Mouse (Mus musculus) layer of hippocampus, postnatal 10 days (tissue): ENCODE data around the gene Zfp385c. TPM values are rescaled to one million over a fixed set of nuclear protein-coding genes. Genes with fewer than 3 reads are reported as not detected.

Experiments used
- DNase-seq, 2 experiments: peaks; one replicate each; pipeline ENCODE4 v3.0.0; 2021; ENCODE audit warnings: low spot score in 2 of 2
- long read RNA-seq: library from polyadenylated mRNA; stranded (forward); transcript quantifications from one replicate; pipeline ENCODE4 v2.0.0, GENCODE M21; 2023
- total RNA-seq, 2 experiments: library from RNA; stranded (reverse); gene quantifications; 2 replicates each; pipeline ENCODE4 v1.2.3; 2021

Zfp385c gene
- under 1 TPM; 0.54 to 0.57 TPM for total RNA-seq
- long read RNA-seq: 0 reads

DNA sequence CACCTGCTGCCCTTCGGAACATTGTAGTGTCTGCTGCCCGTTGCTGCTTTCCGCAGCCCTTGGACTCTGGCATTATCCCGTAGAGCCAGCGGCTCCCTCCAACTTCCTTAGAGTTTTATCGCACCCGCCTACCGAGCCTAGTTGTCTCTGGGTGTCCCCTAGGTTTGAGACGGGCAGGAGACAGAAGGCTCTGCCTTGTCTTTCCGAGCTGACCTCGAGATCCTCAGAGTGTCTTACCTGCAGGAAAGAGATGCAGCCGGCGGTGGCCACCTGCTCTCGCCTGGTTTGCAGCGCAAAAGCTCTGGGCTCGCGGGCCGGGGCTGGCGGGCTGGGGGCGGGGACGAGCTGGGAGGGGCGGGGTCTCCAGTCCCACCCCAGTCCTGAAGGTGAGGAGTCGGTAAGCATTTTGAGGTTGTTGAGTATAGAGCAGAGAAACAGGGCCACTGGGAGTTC, at the start of gene Zfp385c:
TSS of gene Zfp385c (minus strand) at position 292 of the 453 bp plus-strand sequence.
- DNase-seq: no peak

DNA sequence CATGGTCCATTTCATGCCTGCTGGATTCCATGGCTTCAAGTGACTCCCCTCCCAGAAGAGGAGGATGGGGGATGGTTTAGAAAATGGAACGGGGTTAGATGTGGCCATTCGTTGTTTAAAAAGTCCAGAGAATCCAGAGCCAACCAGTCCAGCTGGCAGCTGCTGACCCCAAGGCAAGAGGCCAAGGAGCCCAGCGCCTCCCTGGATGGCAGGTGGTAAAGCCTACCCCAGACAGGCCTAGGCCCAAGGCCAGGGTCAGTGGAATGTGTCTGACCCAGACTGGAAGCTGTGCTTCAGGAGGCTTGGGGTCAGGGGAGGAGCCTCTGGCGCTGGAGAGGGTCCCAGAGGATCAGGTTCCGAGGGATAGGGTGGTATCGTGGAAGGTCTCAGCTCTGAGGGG, 49.1 kb upstream of the Zfp385c start:
- no peak for DNase-seq

DNA sequence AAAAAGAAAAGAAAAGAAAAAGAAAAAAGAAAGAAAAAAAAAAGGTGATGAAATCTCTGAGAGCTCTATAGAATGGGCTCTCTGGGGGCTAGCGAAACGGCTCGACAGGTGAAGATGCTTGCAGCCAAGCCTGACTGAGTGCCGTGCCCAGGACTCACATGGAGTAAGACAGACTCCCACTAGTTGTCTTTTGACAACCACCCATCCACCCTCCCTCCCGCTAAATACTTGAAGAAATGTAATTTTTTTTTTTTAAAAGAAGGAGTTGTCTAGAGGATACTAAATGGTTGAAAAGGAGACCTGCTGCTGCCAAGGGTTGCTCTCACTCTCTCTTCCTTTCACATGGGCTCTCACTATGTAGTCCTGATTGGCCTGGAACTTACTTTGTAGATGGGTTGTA, 46.5 kb upstream of the Zfp385c start:
- no peak for DNase-seq

DNA sequence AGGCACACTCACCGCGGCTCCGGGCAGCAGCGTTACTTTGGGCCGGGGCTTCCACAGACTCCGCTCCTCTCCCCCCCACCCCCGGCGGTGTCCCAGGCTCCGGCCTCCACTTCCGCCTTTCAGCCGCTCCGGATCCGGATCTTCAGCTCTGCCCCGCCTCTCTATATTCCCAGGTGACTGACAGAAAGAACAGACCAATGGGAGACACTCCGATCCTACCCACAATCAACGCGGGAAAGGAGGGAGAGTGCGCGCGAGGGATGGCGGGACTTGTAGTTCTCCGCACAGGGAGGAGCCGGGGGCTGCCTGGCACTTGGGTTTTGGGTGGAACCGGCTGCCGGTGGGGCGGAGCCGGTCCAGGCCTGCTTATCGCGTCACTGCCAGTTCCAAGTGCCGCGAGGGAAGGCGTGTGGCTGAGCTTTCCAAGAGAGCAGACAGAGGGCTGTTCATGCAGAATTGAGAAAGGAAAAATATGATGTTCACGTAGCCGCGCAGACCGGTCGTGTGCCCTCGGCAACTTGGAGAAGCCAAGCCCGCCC, 45.9 kb upstream of the Zfp385c start, which contains the start of gene Rab5c:
TSS of gene Rab5c (minus strand) at position 150 of the 539 bp plus-strand sequence.
- DNase-seq: peak; percentile 98

DNA sequence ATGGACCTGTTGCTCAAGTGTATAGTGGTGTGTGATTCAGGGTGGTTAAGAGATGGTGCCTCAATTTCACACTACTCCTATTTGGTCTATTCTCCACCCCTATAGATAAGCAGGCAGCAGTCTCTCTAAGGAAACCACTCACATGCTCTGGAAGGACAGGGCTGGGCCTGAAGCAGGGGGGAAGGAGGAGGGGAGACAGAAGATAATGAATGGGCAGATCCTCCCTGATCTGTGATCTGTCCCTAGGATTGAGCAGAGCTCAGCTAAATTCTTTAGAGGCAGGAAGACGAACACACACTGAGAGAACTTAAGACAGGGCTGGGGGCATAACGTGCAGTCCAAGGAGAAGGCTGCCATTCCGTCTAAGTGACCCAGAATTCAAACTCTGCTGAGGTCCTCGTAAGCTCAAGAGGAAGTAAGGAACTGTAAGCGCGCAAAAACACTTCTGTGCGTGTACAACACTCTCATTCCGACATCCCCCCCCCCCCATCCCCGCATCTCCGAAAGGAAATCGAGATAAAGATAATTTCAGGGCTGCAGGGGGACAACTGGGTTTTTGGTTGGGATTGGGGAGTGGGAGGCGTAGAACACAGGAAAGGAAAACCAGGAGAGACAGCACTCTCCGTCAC, 45.0 kb upstream of the Zfp385c start:
- DNase-seq: no peak

DNA sequence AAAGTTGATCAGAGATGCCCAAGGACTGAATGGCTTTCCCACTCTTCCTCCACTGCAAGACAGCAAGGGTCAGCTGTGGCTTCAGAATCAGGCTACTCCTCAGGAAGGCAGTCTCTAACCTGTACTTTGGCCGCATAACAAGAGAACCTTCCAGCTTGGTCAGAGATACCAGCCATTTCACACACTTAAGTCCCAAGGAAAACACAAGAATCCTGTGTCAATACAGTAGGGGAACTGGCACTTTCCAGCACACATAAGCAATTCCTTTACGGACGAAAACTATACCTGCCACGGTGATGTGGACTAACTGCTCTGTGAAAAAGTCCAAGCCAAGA, 44.5 kb upstream of the Zfp385c start:
- DNase-seq: no peak

DNA sequence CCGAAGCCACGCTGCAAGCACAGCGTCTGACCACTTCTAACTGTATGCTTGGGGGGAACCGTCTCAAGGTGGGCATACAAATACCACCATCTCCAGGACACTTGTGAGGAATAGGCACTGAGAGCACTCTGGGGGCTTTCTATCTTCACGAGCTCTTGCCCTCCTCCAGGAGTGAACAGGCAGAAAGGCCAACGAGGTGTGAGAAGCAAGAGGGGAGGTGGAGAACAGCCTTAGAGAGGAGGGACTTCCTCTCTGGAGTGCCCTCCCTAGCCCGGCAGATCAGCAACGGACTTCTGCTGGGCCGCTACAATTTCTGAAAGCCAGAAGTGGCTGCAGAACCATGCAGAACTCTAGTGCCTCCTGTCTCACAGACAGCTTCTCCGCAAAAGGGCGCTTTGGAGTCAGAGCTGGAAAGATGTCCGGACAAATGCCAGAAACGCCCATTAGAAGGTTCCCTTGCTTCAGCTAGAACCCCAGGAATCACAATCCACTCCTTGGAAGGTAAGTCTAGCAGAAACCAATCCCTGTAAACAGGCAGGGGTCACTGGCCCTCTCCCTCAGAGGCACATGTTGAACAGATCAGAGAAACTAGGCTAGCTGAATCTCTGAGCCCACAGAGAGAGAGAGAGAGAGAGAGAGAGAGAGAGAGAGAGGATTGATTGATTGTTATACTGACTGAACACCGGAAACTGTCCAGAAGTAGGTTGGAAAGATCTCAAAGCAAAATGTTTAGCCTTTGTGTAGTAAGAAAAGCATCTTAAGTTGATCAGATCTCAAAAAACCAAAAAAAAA, 43.9 kb upstream of the Zfp385c start:
- DNase-seq: no peak

DNA sequence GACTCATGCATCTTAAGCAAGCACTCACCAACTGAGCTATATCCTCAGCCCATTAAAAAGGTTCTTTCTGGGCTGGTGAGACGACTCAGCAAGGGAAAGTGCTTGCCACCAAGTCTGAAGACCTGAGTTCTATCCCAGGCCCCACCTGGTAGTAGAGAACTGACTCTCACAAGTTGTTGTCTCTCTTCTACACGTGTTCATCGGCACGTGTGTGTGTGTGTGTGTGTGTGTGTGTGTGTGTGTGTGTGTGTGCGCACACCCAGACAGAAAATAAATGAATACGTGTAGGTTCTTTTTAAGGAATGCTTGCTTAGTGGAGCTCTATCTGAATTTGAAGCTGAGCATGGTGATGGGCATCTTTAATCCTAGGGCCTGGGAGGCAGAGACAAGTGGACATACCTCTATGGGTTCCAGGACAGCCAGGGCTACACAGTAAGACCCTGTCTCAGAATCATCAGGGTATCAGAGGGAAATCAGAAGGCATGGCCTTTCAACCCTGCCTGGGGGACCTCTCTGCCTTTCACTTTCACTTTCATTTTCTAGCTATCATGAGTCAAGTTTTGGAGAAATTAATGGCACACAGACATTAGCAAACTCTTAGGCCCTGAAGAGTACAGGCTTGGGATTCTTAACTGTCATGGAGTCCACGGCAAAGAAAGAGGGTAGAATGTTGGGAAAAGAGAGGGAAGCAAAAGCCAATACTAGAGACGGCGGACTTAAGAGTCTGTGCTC, 43.0 kb upstream of the Zfp385c start:
- no peak for DNase-seq

DNA sequence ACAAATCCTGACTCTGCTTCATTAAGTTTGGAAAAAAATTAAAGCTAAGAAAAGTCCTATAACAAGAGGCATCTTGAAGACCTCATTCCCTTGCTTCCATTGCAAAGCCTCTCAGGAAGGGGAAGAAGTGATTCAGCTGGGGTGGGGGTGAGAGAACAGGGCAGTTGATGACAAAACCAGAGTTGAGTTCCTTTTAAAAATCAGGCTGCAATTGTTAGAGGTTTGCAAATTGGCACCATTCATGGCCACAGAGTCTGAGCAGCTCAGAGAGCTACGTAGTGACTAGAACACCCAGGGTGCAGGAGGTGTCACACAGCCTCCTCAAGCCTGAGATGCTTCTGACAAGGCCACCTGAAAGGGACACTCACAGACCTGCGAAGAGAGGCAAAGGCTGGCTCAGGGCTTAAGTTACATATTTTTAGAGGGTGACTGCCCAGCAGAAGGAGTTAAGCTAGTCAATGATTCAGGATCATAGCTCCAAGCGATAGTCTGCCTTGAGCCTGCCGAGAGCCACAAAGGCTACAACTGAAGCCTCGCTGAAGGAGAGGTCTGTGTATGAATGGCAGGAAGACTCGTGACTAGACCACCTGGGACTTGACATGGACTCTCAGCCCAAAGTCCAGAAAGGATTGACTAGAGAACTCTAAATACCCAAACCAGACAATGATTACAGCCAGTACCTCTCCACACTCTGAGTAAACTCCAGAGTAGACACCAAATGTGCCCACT, 38.4 kb upstream of the Zfp385c start:
- no peak for DNase-seq

DNA sequence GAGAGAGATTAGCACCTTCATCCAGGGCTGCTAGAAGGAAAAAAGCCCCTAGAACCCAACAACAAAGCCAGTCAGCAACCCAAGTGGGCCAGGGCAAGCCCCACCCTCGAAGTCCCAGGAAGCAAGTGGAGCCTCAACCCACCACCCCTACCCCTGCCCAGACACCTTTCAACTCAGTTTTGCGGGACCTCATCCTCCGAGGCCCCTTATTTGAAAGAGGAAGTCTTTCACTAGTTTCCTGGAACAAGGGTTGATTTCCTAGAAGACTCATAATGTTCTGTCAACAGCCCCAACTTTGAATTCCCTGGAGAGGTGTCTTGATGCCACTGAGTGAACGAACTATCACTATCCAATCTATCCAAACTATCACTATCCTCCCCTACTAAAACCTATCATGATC, 37.7 kb upstream of the Zfp385c start:
- no peak for DNase-seq

DNA sequence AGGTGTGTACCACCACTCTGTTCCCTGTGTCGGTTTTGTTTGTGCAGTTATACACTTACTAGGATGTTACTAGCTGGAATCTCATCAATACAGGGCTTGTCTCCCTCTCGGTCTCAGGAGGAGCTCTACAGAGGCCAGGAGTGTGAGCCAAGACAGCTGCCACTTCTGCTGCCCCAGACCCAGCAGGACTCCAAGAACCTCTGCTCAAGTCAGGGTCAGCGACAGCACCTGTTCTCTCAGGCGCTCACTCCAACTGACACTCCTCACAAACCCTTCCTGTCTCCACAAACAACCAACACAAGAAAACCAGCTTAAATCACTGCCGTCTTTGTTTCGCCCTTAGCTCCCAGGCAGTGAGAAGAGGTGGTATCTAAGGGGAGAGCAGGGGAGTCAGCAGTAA, 36.3 kb upstream of the Zfp385c start:
- DNase-seq: no peak

DNA sequence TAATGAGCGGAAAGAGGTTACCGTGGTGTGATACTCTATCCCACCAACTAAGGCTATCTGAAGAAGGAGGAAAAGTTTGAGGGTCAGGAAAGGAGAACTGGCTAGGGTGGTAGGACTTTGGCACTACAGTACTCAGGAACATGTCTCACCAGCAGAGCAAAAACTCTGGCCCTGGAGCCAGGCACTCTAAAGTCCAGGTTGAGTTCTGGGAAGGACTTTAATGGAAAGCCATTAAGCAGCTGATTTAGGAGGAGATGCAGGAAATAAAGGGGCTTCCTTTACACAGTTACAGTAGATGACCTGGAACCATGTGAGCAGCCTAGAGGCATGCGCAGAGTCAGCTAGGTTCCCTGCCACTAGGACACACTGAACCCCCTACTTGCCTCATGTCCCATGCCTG, 34.9 kb upstream of the Zfp385c start:
- DNase-seq: no peak

DNA sequence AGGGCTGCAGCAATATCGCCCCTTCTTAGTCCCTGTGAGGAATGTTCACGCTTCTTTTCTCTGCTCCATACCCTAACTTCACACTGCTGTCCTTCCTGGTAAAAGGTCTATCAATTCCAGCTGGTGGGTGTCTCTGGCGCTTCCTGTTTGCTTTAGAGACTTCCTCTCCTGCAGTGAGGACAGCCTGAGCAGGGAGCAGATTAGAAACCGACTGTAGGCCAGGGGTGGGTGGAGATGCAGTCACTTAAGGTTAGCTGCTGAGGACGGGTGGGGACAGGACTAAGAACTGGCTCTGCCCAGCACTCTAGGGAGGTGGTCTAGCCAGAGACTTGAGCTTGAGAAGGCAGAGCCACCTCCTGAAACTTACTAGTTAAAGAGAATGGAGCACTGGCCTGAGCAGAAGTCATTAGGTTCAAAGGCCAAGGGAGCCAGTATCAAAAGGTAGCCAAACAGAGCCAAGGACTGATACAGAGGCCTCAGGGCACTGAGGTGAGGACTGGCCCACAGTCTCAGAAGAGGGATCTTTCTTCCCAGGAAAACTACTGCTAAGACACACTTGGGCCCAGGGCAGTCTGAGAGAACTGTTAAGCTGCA, 32.8 kb upstream of the Zfp385c start:
- DNase-seq: no peak

DNA sequence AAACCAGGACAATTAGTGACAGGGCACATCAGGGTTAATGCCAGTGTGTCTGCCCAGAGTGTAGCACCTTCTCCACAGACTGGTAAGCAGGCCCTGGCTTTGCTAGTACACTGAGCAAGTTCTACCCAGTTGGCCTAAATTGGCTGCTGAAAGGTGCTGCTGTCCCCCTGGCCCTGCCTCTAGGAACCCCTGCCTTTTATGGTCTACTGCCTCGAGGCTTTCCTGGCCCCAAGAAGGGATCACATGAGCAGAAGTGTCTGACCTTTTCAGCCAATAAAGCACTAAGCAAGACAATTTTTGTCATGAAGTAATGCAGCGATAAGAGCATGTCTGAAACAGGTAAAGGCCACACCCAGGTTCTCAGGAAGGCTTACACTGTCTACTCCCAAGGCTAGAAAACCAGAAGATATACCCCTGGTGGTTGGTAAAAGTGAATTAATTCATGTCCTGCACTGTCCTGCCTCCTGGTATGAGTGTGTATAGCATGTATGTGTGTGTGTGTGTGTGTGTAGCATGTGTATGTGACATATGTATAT, 30.3 kb upstream of the Zfp385c start:
- DNase-seq: no peak

DNA sequence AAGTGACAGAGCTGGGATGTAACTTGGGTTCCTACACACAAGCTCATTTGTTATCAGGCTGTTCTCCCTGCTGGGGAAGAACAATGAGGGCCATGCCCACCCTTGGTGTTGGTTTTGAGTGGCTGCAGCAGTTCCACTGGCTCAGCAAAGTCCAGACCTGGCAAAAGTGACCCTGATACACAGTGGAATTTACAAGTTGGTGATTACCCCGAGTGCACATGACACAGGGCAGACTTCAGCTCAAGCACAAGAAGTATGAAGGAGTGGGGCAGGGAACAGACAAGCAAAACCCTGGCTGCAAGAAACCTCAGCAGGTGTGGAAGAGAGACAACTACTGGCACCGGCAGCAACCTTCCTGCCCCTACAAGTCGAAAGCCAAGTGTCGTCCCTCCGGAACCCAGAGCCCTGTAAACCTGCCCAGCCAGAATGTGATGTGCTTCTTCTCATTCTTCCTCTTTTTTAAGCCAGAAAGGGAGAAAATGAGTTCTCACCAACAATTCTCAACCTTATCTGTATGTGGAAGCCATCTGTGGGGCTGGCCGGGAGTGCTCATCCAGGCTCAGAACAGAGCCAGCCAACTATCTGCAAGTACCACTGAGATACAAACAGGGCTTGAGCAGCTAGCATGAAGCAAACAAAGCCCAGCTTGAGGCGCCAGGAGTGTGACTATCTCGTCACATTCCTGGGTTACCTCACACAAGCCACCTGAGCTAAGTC, 29.7 kb upstream of the Zfp385c start:
- DNase-seq: no peak

DNA sequence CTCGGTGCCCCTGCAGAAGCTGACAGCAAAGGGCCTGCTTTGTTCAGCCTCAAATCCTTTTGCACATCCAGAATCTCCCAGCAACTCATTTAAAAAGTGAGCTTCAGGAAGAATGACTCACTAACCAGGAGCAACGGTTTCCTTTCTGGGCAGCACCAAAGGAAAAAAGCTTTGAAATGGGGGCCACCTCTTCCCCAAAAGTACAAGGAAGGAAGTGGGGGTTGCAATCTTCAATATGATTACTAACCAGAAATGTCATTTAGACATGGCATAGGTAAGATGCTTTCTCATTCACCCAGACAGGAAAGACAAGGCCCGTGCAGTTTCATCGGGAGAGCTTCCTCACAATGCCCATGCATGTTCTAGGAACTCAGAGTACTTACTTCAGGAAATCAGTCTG, 29.0 kb upstream of the Zfp385c start:
- no peak for DNase-seq

DNA sequence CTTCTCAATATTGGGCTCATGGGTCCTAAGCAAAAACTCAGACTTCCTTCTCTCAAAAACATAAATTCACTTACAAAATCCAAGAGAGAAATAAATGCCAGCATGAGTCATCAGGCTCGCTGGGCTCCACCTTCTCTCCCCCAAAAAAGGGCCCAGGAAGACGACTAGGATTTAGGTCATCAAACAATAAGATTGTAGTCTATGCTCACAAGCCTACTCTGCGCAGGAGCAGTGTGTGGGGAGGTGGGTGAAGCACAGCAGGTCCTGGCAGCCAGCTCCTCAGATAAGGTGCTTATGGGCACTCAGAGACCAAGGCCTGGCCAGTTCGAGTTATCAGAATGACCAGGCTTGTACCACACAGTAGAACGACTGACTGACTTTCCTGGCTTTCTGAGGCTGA, 28.1 kb upstream of the Zfp385c start:
- DNase-seq: no peak

DNA sequence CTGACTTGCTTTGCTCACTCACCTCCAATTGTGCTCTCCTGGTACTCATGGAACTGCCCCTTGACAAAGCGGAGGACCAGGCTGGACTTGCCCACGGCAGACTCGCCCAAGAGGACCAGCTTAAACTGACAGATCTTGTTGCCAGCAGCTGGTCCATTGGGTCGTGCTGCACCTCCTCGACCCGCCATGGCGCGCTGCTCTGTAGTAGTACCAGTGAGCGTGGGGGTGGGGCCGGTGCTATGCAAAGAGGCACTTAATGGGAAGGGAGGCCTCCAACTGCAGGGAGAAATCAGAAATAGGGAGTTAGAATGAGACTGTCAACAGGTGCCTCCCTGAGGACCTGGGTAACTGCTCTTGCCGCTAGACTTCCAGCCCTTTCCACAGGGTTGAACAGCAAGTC, 27.6 kb upstream of the Zfp385c start:
- DNase-seq: no peak

DNA sequence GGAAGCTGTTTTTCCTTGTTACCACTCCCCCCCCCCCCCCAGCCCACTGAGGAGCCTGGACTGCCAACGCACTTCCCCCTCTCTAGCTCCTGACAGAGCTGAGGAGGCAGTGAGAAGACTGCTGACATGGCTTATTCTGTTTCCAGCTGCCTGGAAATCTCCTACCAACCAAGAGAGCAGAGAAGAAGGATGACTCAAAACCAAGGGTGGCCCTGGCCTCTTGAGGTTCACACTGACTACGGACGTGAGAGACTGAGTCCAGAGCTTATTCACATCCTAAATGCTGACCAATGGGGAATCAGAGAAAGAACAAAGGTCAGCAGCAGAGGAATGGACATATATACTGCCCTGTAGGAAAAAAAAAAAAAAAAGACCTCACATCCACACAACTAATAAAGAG, 27.1 kb upstream of the Zfp385c start:
- no peak for DNase-seq

DNA sequence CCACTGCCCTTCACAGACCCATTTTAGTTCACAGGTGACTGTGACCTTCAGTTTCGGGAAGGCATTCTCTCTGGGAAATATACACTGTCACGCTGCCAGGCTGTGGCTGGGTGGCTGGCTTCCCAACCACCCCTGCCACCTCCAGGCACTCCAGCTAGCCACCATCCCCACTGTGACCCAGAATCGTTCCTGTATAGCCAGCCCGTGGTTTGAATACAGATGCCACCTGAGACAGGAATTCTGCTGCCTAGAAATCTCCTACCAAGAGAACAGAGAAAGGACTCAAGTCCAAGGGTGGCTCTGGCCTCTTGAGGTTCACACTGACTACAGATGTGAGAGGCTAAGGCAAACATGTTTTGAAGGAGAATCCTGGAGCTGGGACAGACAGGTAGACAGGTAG, 26.6 kb upstream of the Zfp385c start:
- peak in 1 of 2 experiments; percentile 25 for DNase-seq
